Mouse (Mus musculus): ENCODE results near the gene P3h3. TPM values are rescaled to one million over a fixed set of nuclear protein-coding genes. Genes with fewer than 3 reads are reported as not detected.

P3h3 gene
- polyA plus RNA-seq, 1 experiment from 2014 or later = 17.7 TPM

Other genes with a start within 250 kb of the P3h3 start
- not detected in 2 replicates for gene C1s2, start 221.7 kb downstream of the P3h3 start, polyA plus RNA-seq (2015; fragmentation: Nextera tagmentation; extraction: Ambion mirVana)
- 44.1 and 47.4 TPM in 2 replicates for gene Lpcat3, start 194.7 kb downstream of the P3h3 start, polyA plus RNA-seq (2015; fragmentation: Nextera tagmentation; extraction: Ambion mirVana)
- gene Emg1, start 145.6 kb downstream of the P3h3 start, polyA plus RNA-seq (2015; fragmentation: Nextera tagmentation; extraction: Ambion mirVana) = 113 and 130 TPM in 2 replicates
- 293 and 326 TPM in 2 replicates for gene Phb2, start 145.4 kb downstream of the P3h3 start, polyA plus RNA-seq (2015; fragmentation: Nextera tagmentation; extraction: Ambion mirVana)
- gene Ptpn6, start 119.0 kb downstream of the P3h3 start, polyA plus RNA-seq (2015; fragmentation: Nextera tagmentation; extraction: Ambion mirVana) = 5.3 and 5.6 TPM in 2 replicates
- gene Grcc10, start 116.4 kb downstream of the P3h3 start, polyA plus RNA-seq (2015; fragmentation: Nextera tagmentation; extraction: Ambion mirVana) = 364 and 411 TPM in 2 replicates
- not detected in 2 replicates for gene Gm45234, start 101.7 kb downstream of the P3h3 start, polyA plus RNA-seq (2015; fragmentation: Nextera tagmentation; extraction: Ambion mirVana)
- 7.8 and 9.4 TPM in 2 replicates for gene Atn1, start 101.2 kb downstream of the P3h3 start, polyA plus RNA-seq (2015; fragmentation: Nextera tagmentation; extraction: Ambion mirVana)
- 4.6 and 4.9 TPM in 2 replicates for gene Eno2, start 88.1 kb downstream of the P3h3 start, polyA plus RNA-seq (2015; fragmentation: Nextera tagmentation; extraction: Ambion mirVana)
- gene Lrrc23, start 78.0 kb downstream of the P3h3 start, polyA plus RNA-seq (2015; fragmentation: Nextera tagmentation; extraction: Ambion mirVana) = 0.09 TPM in 1 of 2 replicates, not detected in the other
- gene Spsb2, start 49.1 kb downstream of the P3h3 start, polyA plus RNA-seq (2015; fragmentation: Nextera tagmentation; extraction: Ambion mirVana) = 8.4 and 10.9 TPM in 2 replicates
- gene Tpi1, start 43.5 kb downstream of the P3h3 start, polyA plus RNA-seq (2015; fragmentation: Nextera tagmentation; extraction: Ambion mirVana) = 1,248 and 1,451 TPM in 2 replicates
- gene Usp5, start 28.3 kb downstream of the P3h3 start, polyA plus RNA-seq (2015; fragmentation: Nextera tagmentation; extraction: Ambion mirVana) = 98.3 and 101 TPM in 2 replicates
- 123 and 132 TPM in 2 replicates for gene Cdca3, start 28.2 kb downstream of the P3h3 start, polyA plus RNA-seq (2015; fragmentation: Nextera tagmentation; extraction: Ambion mirVana)
- 7.8 and 11.7 TPM in 2 replicates for gene Gnb3, start 17.5 kb downstream of the P3h3 start, polyA plus RNA-seq (2015; fragmentation: Nextera tagmentation; extraction: Ambion mirVana)
- gene Gpr162, start 6.2 kb upstream of the P3h3 start, polyA plus RNA-seq (2015; fragmentation: Nextera tagmentation; extraction: Ambion mirVana) = 1.6 TPM in 2 replicates
- gene Cd4, start 30.5 kb upstream of the P3h3 start, polyA plus RNA-seq (2015; fragmentation: Nextera tagmentation; extraction: Ambion mirVana) = not detected in 2 replicates
- 1.0 and 1.1 TPM in 2 replicates for gene Lag3, start 54.0 kb upstream of the P3h3 start, polyA plus RNA-seq (2015; fragmentation: Nextera tagmentation; extraction: Ambion mirVana)
- 231 and 233 TPM in 2 replicates for gene Ptms, start 62.4 kb upstream of the P3h3 start, polyA plus RNA-seq (2015; fragmentation: Nextera tagmentation; extraction: Ambion mirVana)
- gene Mlf2, start 73.6 kb upstream of the P3h3 start, polyA plus RNA-seq (2015; fragmentation: Nextera tagmentation; extraction: Ambion mirVana) = 288 and 320 TPM in 2 replicates
- 140 and 143 TPM in 2 replicates for gene Cops7a, start 107.8 kb upstream of the P3h3 start, polyA plus RNA-seq (2015; fragmentation: Nextera tagmentation; extraction: Ambion mirVana)
- gene Pianp, start 138.9 kb upstream of the P3h3 start, polyA plus RNA-seq (2015; fragmentation: Nextera tagmentation; extraction: Ambion mirVana) = 0.31 and 0.50 TPM in 2 replicates
- gene Zfp384, start 151.4 kb upstream of the P3h3 start, polyA plus RNA-seq (2015; fragmentation: Nextera tagmentation; extraction: Ambion mirVana) = 9.3 and 10.1 TPM in 2 replicates
- 78.2 and 91.2 TPM in 2 replicates for gene Ing4, start 182.0 kb upstream of the P3h3 start, polyA plus RNA-seq (2015; fragmentation: Nextera tagmentation; extraction: Ambion mirVana)
- gene Acrbp, start 191.9 kb upstream of the P3h3 start, polyA plus RNA-seq (2015; fragmentation: Nextera tagmentation; extraction: Ambion mirVana) = 5.4 and 6.6 TPM in 2 replicates
- 0.24 and 0.63 TPM in 2 replicates for gene Lpar5, start 210.2 kb upstream of the P3h3 start, polyA plus RNA-seq (2015; fragmentation: Nextera tagmentation; extraction: Ambion mirVana)
- gene Chd4, start 238.2 kb upstream of the P3h3 start, polyA plus RNA-seq (2015; fragmentation: Nextera tagmentation; extraction: Ambion mirVana) = 57.5 and 67.0 TPM in 2 replicates

Measured in heart, embryonic 13.5 days (tissue).